Mouse (Mus musculus) CH12.LX (cell line): ENCODE measurements at regions not wholly inside any gene's neighbourhood (a gene's known extent, or its start where the extent isn't known, plus 50 kb on each side); places are given as distances from the start of the nearest gene placed in this dataset.

Source experiments
- DNase-seq: peaks from one replicate; pipeline ENCODE4 v3.0.0-alpha.2; 2013; ENCODE audit errors: extremely low read depth
- H3K27ac ChIP-seq: 2 replicates; pipeline ENCODE4 v1.5.1; 2012; ENCODE audit warnings: low read depth, mild to moderate bottlenecking, control low read depth, moderate library complexity; ENCODE audit not compliant: insufficient read depth
- H3K27me3 ChIP-seq: replicated peaks from 2 replicates; pipeline ENCODE3; 2012; ENCODE audit warnings: inconsistent platforms
- H3K36me3 ChIP-seq, 2 experiments: replicated peaks in 1 of 2; 2 replicates each; pipeline versions ENCODE3 to v1.6.1; 2012; ENCODE audit warnings: inconsistent platforms in 1 of 2, low read length in 1 of 2, mild to moderate bottlenecking in 1 of 2, mixed read lengths in 1 of 2, moderate library complexity in 1 of 2; ENCODE audit not compliant: control insufficient read depth in 1 of 2, insufficient read depth in 1 of 2
- H3K4me1 ChIP-seq, 2 experiments: 2 replicates each; pipeline ENCODE4 v1.6.1; 2012; ENCODE audit warnings: inconsistent platforms in 1 of 2, moderate library complexity in 1 of 2; ENCODE audit not compliant: insufficient read depth in 2 of 2, control insufficient read depth in 1 of 2
- H3K4me2 ChIP-seq: 2 replicates; pipeline ENCODE4 v1.6.1; 2012; ENCODE audit warnings: low read depth, mild to moderate bottlenecking, control low read depth; ENCODE audit not compliant: poor library complexity, insufficient read depth, severe bottlenecking
- H3K4me3 ChIP-seq, 3 experiments: fragments of 150-350 bp in 1 of 3; sonication (generic) in 1 of 3; replicated peaks in 1 of 3; 2 replicates each; pipeline versions ENCODE3 to v1.5.1; 2011 to 2012; ENCODE audit warnings: low read depth in 2 of 3, low read length in 2 of 3, mild to moderate bottlenecking in 2 of 3, moderate library complexity in 2 of 3, control low read depth in 1 of 3, improper control_type of control experiment in 1 of 3, inconsistent platforms in 1 of 3, mixed read lengths in 1 of 3; ENCODE audit not compliant: poor library complexity in 1 of 3
- H3K79me2 ChIP-seq: replicated peaks from 2 replicates; pipeline ENCODE4 v1.6.1; 2012; ENCODE audit warnings: mild to moderate bottlenecking, moderate library complexity; ENCODE audit not compliant: control insufficient read depth, poor library complexity, insufficient read depth, severe bottlenecking; ENCODE audit errors: extremely low read depth
- H3K9ac ChIP-seq: 2 replicates; pipeline ENCODE4 v1.6.1; 2012; ENCODE audit warnings: low read depth, mild to moderate bottlenecking, control low read depth, moderate library complexity; ENCODE audit not compliant: insufficient read depth
- H3K9me3 ChIP-seq: replicated peaks from 2 replicates; pipeline ENCODE3; 2012; ENCODE audit warnings: low read length, inconsistent platforms, mixed read lengths
- CHD1 ChIP-seq: IDR thresholded peaks from 2 replicates; pipeline ENCODE4 v1.6.1; 2012; ENCODE audit warnings: low read depth, low read length, improper control_type of control experiment, inconsistent platforms
- EP300 ChIP-seq: IDR thresholded peaks from 2 replicates; pipeline ENCODE4 v1.6.1; 2011; ENCODE audit warnings: low read length, improper control_type of control experiment
- MAFK ChIP-seq: IDR thresholded peaks from 2 replicates; pipeline ENCODE4 v1.6.1; 2011; ENCODE audit warnings: low read length, improper control_type of control experiment; ENCODE audit not compliant: insufficient replicate concordance
- MXI1 ChIP-seq: IDR thresholded peaks from 2 replicates; pipeline ENCODE4 v1.6.1; 2011; ENCODE audit warnings: mild to moderate bottlenecking, low read depth, low read length, improper control_type of control experiment
- NELFE ChIP-seq: IDR thresholded peaks from 2 replicates; pipeline ENCODE4 v1.6.1; 2011; ENCODE audit warnings: low read depth, low read length, improper control_type of control experiment
- PAX5 ChIP-seq: IDR thresholded peaks from 2 replicates; pipeline ENCODE4 v1.6.1; 2012; ENCODE audit warnings: low read length, inconsistent platforms, mixed read lengths
- UBTF ChIP-seq: IDR thresholded peaks from 2 replicates; pipeline ENCODE4 v1.6.1; 2012; ENCODE audit warnings: low read depth, mild to moderate bottlenecking, inconsistent platforms, low read length, improper control_type of control experiment, moderate library complexity
- USF1 ChIP-seq: IDR thresholded peaks from 2 replicates; pipeline ENCODE4 v1.6.1; 2014; ENCODE audit warnings: low read depth, mild to moderate bottlenecking, inconsistent platforms, low read length, improper control_type of control experiment
- USF2 ChIP-seq: conservative IDR thresholded peaks from 2 replicates; pipeline ENCODE4 v1.6.1; 2011; ENCODE audit warnings: low read depth, low read length, improper control_type of control experiment
- ZC3H11A ChIP-seq: IDR thresholded peaks from 2 replicates; pipeline ENCODE4 v1.6.1; 2012; ENCODE audit warnings: low read depth, mild to moderate bottlenecking, inconsistent platforms, low read length, improper control_type of control experiment
- ZKSCAN1 ChIP-seq: IDR thresholded peaks from 2 replicates; pipeline ENCODE4 v1.6.1; 2012; ENCODE audit warnings: low read depth, inconsistent platforms, low read length, improper control_type of control experiment, borderline replicate concordance
- ZMIZ1 ChIP-seq: IDR thresholded peaks from 2 replicates; pipeline ENCODE4 v1.6.1; 2012; ENCODE audit warnings: low read depth, mild to moderate bottlenecking, inconsistent platforms, low read length, improper control_type of control experiment
- ZNF384 ChIP-seq: IDR thresholded peaks from 2 replicates; pipeline ENCODE4 v1.6.1; 2012; ENCODE audit warnings: low read depth, low read length, improper control_type of control experiment, inconsistent platforms
- dilution Hi-C: fragments of 300-500 bp; cut with MboI; formaldehyde crosslinking; loops from 2 replicates; pipeline ENCODE4 v1.14.3; 2020; ENCODE audit warnings: low sequenced_read_pairs; ENCODE audit not compliant: extremely low pct_unique_long_range_greater_than_20kb, extremely low pct_ligation_motif_present
- in situ Hi-C: fragments of 300-500 bp; cut with MboI; formaldehyde crosslinking; loops from 3 replicates; pipeline ENCODE4 v1.14.3; 2019; ENCODE audit warnings: low sequenced_read_pairs, low pct_ligation_motif_present, low pct_unique_long_range_greater_than_20kb, mixed read lengths

- Histone ChIP-seq H3K36me3 (no peaks in the 10 kb centered on the region), H3K79me2 (no peaks in the 10 kb centered on the region), H3K4me2 (no peak overlapping the region), H3K9me3 (peaks cover 4% of the 10 kb centered on the region), H3K27me3 (no peaks in the 10 kb centered on the region), H3K4me1 (0 out of 4 replicates have a peak, but pooled peaks cover 0 to 2% of the 10 kb centered on the region in 2 experiments), H3K9ac (no peak overlapping the region), H3K4me3 (no peak overlapping the region), H3K27ac (no peak overlapping the region)
- no peak for DNase-seq
- dilution Hi-C loops (no loop called here), in situ Hi-C loops (no loop called here)
- TF ChIP-seq ZMIZ1, result no peak
- TF ChIP-seq NELFE, result no peak
- TF ChIP-seq MXI1, result no peak
- TF ChIP-seq USF2, result no peak
- no peak for TF ChIP-seq ZKSCAN1
- no peak for TF ChIP-seq MAFK
- TF ChIP-seq ZC3H11A, result no peak
- no peak for TF ChIP-seq USF1
- no peak for TF ChIP-seq CHD1
- no peak for TF ChIP-seq EP300
- no peak for TF ChIP-seq PAX5
- no peak for TF ChIP-seq UBTF
These were observed 82.5 kb downstream of the Nxnl2 start for GRCm38 (mm10) chr13:51253371-51253770.

- no peak overlapping the region for H3K4me2 ChIP-seq
- no peak overlapping the region for H3K27ac ChIP-seq
- in situ Hi-C loops (no loop called here), dilution Hi-C loops (no loop called here)
- peak; percentile 62 for TF ChIP-seq ZNF384
- no peak for TF ChIP-seq CHD1
- H3K27me3 ChIP-seq, result no peaks in the 10 kb centered on the region
- H3K9ac ChIP-seq, result no peak overlapping the region
- no peak for DNase-seq
- H3K79me2 ChIP-seq, result no peaks in the 10 kb centered on the region
- H3K9me3 ChIP-seq, result peaks cover 4% of the 10 kb centered on the region
- no peak overlapping the region for H3K4me3 ChIP-seq
- H3K4me1 ChIP-seq, result peaks cover 0 to 4% of the 10 kb centered on the region in 2 experiments; a peak in 2 of 4 replicates
- no peaks in the 10 kb centered on the region for H3K36me3 ChIP-seq
These were observed 84.9 kb downstream of the Nxnl2 start for GRCm38 (mm10) chr13:51255688-51256087.
